Mouse (Mus musculus) liver, embryonic 14.5 days (tissue): Measurements from ENCODE around the gene Prelp.

ENCODE experiments used
- CTCF ChIP-seq: IDR thresholded peaks from 2 replicates; pipeline ENCODE4 v1.5.1; 2016; ENCODE audit warnings: antibody characterized with exemption, low read depth, control low read depth
- EP300 ChIP-seq: IDR thresholded peaks from 2 replicates; pipeline ENCODE4 v1.6.1; 2016; ENCODE audit warnings: antibody characterized with exemption, low read depth

DNA sequence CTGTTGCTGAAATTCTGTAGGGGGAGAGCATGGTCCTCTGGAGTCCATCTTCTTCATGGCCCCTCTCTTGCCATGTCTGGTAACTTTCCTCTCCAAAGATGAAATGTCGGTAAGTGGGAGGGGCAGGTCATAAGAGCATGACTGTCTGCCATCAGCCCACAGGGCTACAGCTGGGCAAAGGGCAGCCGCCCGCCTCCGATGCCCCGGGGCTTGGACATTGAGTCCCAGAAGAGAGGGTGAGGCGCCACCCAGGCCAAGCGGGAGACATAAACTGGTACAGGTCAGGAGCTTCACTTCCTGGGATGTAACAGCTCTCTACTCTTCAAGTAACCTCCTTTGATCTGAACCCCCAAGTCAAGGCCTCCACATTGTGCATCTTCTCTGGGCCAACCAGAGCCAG is 44.3 kb downstream of the Prelp start:
- TF ChIP-seq CTCF (no peak), EP300 (no peak)
